Mouse (Mus musculus) neural tube, embryonic 12.5 days (tissue): ENCODE results near the gene Secisbp2. TPM values are rescaled to one million over a fixed set of nuclear protein-coding genes. Genes with fewer than 3 reads are reported as not detected.

Experiments used
- ATAC-seq: fragments of 200-750 bp; cut with Nextera tagmentation; 2 replicates; pipeline ENCODE4 v1.8.0; 2017; ENCODE audit warnings: low read depth, mild to moderate bottlenecking, moderate TSS enrichment, moderate library complexity; ENCODE audit not compliant: low FRiP score
- H3K27ac ChIP-seq: fragments of 300-500 bp; sonication (generic); 2 replicates; pipeline ENCODE4 v1.5.1; 2016
- H3K27me3 ChIP-seq: fragments of 300-500 bp; sonication (generic); replicated peaks from 2 replicates; pipeline ENCODE4 v1.6.1; 2016; ENCODE audit warnings: mild to moderate bottlenecking
- H3K36me3 ChIP-seq: fragments of 300-500 bp; sonication (generic); 2 replicates; pipeline ENCODE4 v1.6.1; 2016; ENCODE audit warnings: mild to moderate bottlenecking
- H3K4me1 ChIP-seq: fragments of 300-500 bp; sonication (generic); 2 replicates; pipeline ENCODE4 v1.6.1; 2016
- H3K4me2 ChIP-seq: fragments of 300-500 bp; sonication (generic); replicated peaks from 2 replicates; pipeline ENCODE4 v1.6.1; 2016; ENCODE audit warnings: mild to moderate bottlenecking
- H3K4me3 ChIP-seq: fragments of 300-500 bp; sonication (generic); 2 replicates; pipeline ENCODE4 v1.5.1; 2016
- H3K9ac ChIP-seq: fragments of 300-500 bp; sonication (generic); 2 replicates; pipeline ENCODE4 v1.6.1; 2016; ENCODE audit warnings: mild to moderate bottlenecking
- H3K9me3 ChIP-seq: fragments of 300-500 bp; sonication (generic); 2 replicates; pipeline ENCODE4 v1.6.1; 2016; ENCODE audit warnings: mild to moderate bottlenecking
- WGBS: fragments of 180-500 bp; shearing (Covaris S2); methylation state at CpG from one replicate; pipeline ENCODE4 v1.1.7; 2016; 5-methylcytosine and 5-hydroxymethylcytosine counted together
- polyA plus RNA-seq: library from polyadenylated mRNA; unstranded; fragments of >200 nt; fragmentation: Nextera tagmentation; extraction: Ambion mirVana; gene quantifications from 2 replicates; pipeline ENCODE4 v1.2.1, GENCODE M21; 2016

The Secisbp2 gene
- polyA plus RNA-seq, 1 experiment from 2014 or later, result 25.9 TPM

GRCm38 (mm10) chr13:51676641-51677040 is 25.1 kb downstream of the Secisbp2 start:
- no peaks in the 10 kb centered on the region for H3K9me3 ChIP-seq
- WGBS, result 85% methylated on average over 4 of the region's 4 CpGs
- H3K27ac ChIP-seq, result no peak overlapping the region
- H3K4me3 ChIP-seq, result no peak overlapping the region
- H3K4me1 ChIP-seq, result no peaks in the 10 kb centered on the region
- H3K9ac ChIP-seq, result no peak overlapping the region
- no peaks in the 10 kb centered on the region for H3K27me3 ChIP-seq
- peaks cover 89% of the 10 kb centered on the region for H3K36me3 ChIP-seq
- ATAC-seq, result no peak
- no peak overlapping the region for H3K4me2 ChIP-seq

DNA sequence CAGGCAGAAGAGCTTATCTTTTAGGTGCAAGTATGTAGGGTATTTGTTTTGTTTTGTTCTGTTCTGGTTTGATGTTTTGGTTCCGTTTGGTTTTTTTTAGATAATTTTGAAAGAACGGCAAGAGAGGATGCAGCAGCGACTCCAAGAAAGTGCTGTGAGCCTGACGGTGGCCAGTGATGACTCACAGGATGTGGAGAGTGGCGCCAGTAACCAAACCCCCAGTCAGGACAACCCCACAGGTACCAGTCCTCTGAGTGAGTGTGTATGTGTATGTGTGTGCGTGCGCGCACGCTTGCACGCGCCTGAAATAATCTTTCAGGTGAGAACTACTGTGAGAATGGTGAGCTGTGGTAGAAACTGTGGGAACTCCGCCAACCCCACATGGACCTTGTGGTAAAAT is 25.5 kb downstream of the Secisbp2 start:
- Histone ChIP-seq H3K4me1 (no peaks in the 10 kb centered on the region), H3K9ac (no peak overlapping the region), H3K4me3 (no peak overlapping the region), H3K27ac (no peak overlapping the region), H3K9me3 (no peaks in the 10 kb centered on the region), H3K36me3 (peaks cover 90% of the 10 kb centered on the region), H3K27me3 (no peaks in the 10 kb centered on the region), H3K4me2 (no peak overlapping the region)
- WGBS, result 96% methylated on average over 12 of the region's 12 CpGs
- no peak for ATAC-seq

DNA sequence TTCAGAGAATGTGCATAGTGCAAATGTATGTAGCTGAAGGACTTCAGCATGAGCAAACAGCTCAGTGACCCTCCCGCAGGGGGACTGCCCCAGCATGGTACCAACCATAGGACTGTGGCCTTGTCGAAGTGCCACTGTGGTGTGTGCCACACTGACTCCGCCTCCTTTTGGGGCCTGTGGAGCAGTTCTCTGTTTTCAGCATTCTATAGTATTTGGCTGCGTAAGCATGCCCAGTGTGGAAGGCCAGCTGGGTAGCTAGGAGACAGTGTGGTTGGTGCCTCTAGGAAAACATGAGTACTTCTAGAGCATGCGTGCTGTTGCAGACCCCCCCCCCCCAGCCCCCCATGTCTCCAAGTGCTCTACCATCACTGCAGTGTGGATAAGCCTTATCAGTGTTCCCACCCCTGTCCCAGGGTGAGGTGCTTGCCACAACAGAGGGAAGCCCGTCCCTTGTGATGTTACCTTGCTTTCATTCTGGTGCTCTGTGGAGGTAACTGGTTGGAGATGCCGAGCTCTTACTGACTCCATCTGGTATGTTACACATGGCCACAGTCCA is 26.2 kb downstream of the Secisbp2 start:
- Histone ChIP-seq H3K9ac (no peak overlapping the region), H3K4me3 (no peak overlapping the region), H3K27ac (no peak overlapping the region), H3K27me3 (no peaks in the 10 kb centered on the region), H3K4me1 (no peaks in the 10 kb centered on the region), H3K9me3 (no peaks in the 10 kb centered on the region), H3K4me2 (no peak overlapping the region), H3K36me3 (peaks cover 97% of the 10 kb centered on the region)
- 87% methylated on average over 7 of the region's 7 CpGs for WGBS
- no peak for ATAC-seq

- Histone ChIP-seq H3K4me1 (no peaks in the 10 kb centered on the region), H3K9me3 (no peaks in the 10 kb centered on the region), H3K27me3 (no peaks in the 10 kb centered on the region), H3K9ac (no peak overlapping the region), H3K4me3 (no peak overlapping the region), H3K36me3 (peaks cover 98% of the 10 kb centered on the region), H3K27ac (no peak overlapping the region), H3K4me2 (no peak overlapping the region)
- no peak for ATAC-seq
- WGBS, result 92% methylated on average over 6 of the region's 6 CpGs
Observed at GRCm38 (mm10) chr13:51678687-51679086, 27.2 kb downstream of the Secisbp2 start.

DNA sequence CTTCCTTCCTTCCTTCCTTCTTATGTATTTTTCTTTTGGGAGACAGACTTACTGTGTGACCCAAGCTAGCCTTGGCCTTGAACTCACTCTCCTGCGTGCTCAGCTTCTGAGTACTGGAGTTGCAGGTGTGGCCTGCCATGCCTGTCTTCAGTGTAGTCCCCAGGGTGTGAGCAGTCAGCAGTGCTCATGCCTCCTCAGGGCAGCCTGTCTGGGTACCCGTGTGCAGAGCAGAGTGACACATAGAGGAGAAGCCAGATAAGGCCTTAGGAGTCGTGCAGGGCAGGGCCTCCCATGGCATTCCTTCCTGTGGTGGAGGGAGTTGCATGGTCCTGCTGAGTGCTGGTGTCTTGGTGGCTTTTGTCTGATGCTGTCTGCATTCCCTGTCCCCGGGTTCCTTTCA is 27.8 kb downstream of the Secisbp2 start:
- H3K9ac ChIP-seq, result no peak overlapping the region
- WGBS, result 90% methylated on average over 4 of the region's 4 CpGs
- H3K27me3 ChIP-seq, result no peaks in the 10 kb centered on the region
- ATAC-seq, result no peak
- H3K4me2 ChIP-seq, result no peak overlapping the region
- no peak overlapping the region for H3K4me3 ChIP-seq
- H3K9me3 ChIP-seq, result no peaks in the 10 kb centered on the region
- no peak overlapping the region for H3K27ac ChIP-seq
- peaks cover 97% of the 10 kb centered on the region for H3K36me3 ChIP-seq
- H3K4me1 ChIP-seq, result no peaks in the 10 kb centered on the region

- Histone ChIP-seq H3K36me3 (peaks cover 97% of the 10 kb centered on the region), H3K27me3 (no peaks in the 10 kb centered on the region), H3K27ac (no peak overlapping the region), H3K4me2 (no peak overlapping the region), H3K9ac (no peak overlapping the region), H3K4me3 (no peak overlapping the region), H3K4me1 (no peaks in the 10 kb centered on the region), H3K9me3 (no peaks in the 10 kb centered on the region)
- WGBS, result 92% methylated on average over 5 of the region's 5 CpGs
- no peak for ATAC-seq
Observed at GRCm38 (mm10) chr13:51681076-51681475, 29.6 kb downstream of the Secisbp2 start.

GRCm38 (mm10) chr13:51681634-51682033 is 30.1 kb downstream of the Secisbp2 start:
- Histone ChIP-seq H3K4me3 (no peak overlapping the region), H3K27ac (no peak overlapping the region), H3K9me3 (no peaks in the 10 kb centered on the region), H3K27me3 (no peaks in the 10 kb centered on the region), H3K9ac (no peak overlapping the region), H3K4me1 (no peaks in the 10 kb centered on the region), H3K36me3 (peaks cover 96% of the 10 kb centered on the region), H3K4me2 (no peak overlapping the region)
- WGBS, result 88% methylated on average over 8 of the region's 8 CpGs
- ATAC-seq, result no peak

- Histone ChIP-seq H3K9ac (no peak overlapping the region), H3K36me3 (peaks cover 85% of the 10 kb centered on the region), H3K27me3 (no peaks in the 10 kb centered on the region), H3K4me1 (no peaks in the 10 kb centered on the region), H3K27ac (no peak overlapping the region), H3K9me3 (no peaks in the 10 kb centered on the region), H3K4me2 (no peak overlapping the region), H3K4me3 (no peak overlapping the region)
- no peak for ATAC-seq
- WGBS, result 94% methylated on average over 7 of the region's 7 CpGs
Observed at GRCm38 (mm10) chr13:51685290-51685966, 33.9 kb downstream of the Secisbp2 start.

DNA sequence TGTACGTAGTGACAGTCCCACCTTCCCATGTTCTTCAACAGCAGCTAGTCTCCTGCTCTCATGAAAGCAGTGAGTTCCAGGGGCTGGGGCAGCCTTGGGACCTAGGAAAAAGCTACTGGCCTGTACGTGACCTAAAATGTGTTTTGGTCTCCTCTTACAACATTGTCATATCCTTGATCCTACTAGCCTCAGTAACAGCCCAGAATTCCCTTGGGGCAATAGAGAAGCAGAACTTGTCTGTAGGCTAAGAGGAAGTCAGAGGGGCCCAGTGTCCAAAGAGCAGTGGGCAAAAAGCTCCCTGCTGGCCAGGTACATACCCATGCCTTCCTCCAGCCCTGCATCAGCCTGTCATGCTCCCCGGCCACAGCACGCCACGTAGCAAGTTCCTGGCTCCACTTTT is 35.5 kb downstream of the Secisbp2 start:
- no peak overlapping the region for H3K27ac ChIP-seq
- no peaks in the 10 kb centered on the region for H3K4me1 ChIP-seq
- no peaks in the 10 kb centered on the region for H3K9me3 ChIP-seq
- H3K27me3 ChIP-seq, result no peaks in the 10 kb centered on the region
- H3K9ac ChIP-seq, result no peak overlapping the region
- 95% methylated on average over 5 of the region's 5 CpGs for WGBS
- no peak overlapping the region for H3K4me3 ChIP-seq
- no peak for ATAC-seq
- H3K36me3 ChIP-seq, result peaks cover 72% of the 10 kb centered on the region
- no peak overlapping the region for H3K4me2 ChIP-seq

GRCm38 (mm10) chr13:51688688-51689087 is 37.2 kb downstream of the Secisbp2 start:
- H3K4me2 ChIP-seq, result no peak overlapping the region
- no peaks in the 10 kb centered on the region for H3K4me1 ChIP-seq
- H3K9me3 ChIP-seq, result no peaks in the 10 kb centered on the region
- no peak overlapping the region for H3K9ac ChIP-seq
- H3K27me3 ChIP-seq, result no peaks in the 10 kb centered on the region
- 60% methylated on average over 3 of the region's 3 CpGs for WGBS
- peaks cover 55% of the 10 kb centered on the region for H3K36me3 ChIP-seq
- no peak overlapping the region for H3K27ac ChIP-seq
- ATAC-seq, result no peak
- H3K4me3 ChIP-seq, result no peak overlapping the region

- no peaks in the 10 kb centered on the region for H3K4me1 ChIP-seq
- H3K27ac ChIP-seq, result no peak overlapping the region
- 0 out of 2 replicates have a peak, but pooled peaks cover 10% of the 10 kb centered on the region for H3K36me3 ChIP-seq
- no peaks in the 10 kb centered on the region for H3K9me3 ChIP-seq
- no peak for ATAC-seq
- H3K27me3 ChIP-seq, result no peaks in the 10 kb centered on the region
- no peak overlapping the region for H3K4me3 ChIP-seq
- H3K9ac ChIP-seq, result no peak overlapping the region
- no peak overlapping the region for H3K4me2 ChIP-seq
Observed at GRCm38 (mm10) chr13:51696481-51696880, 45.0 kb downstream of the Secisbp2 start.

GRCm38 (mm10) chr13:51697455-51697854 is 46.0 kb downstream of the Secisbp2 start:
- no peak overlapping the region for H3K27ac ChIP-seq
- H3K9ac ChIP-seq, result 0 out of 2 replicates have a peak overlapping the region, but pooled peaks have one; percentile 13
- no peaks in the 10 kb centered on the region for H3K27me3 ChIP-seq
- H3K4me3 ChIP-seq, result no peak overlapping the region
- H3K9me3 ChIP-seq, result no peaks in the 10 kb centered on the region
- peaks cover 11% of the 10 kb centered on the region; the same call in 1 of the 2 replicates for H3K36me3 ChIP-seq
- H3K4me2 ChIP-seq, result no peak overlapping the region
- no peak for ATAC-seq
- 85% methylated on average over 6 of the region's 6 CpGs for WGBS
- H3K4me1 ChIP-seq, result no peaks in the 10 kb centered on the region

DNA sequence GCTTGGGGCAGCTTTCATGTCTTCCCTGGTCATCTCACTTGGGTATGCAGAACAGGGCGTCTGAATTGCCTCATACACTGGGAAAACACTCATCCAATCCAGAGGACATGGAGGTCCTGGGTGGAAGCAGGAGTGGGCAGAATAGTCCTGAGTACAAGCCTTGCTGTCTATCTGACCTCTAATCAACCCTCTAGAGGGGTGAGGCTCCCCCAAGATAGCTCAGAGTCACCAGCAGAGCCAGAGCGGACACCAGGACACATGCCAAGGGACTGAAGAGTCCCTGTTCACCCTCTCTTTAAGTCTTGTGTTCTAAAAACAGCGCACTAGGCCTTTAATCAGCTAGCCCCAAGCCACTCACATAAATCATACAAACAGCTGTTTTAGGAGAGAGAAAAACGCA is 46.4 kb downstream of the Secisbp2 start:
- H3K27me3 ChIP-seq, result no peaks in the 10 kb centered on the region
- no peak for ATAC-seq
- 66% methylated on average over 4 of the region's 4 CpGs for WGBS
- peaks cover 11% of the 10 kb centered on the region; the same call in 1 of the 2 replicates for H3K36me3 ChIP-seq
- 0 out of 2 replicates have a peak overlapping the region, but pooled peaks have one; percentile 13 for H3K9ac ChIP-seq
- no peak overlapping the region for H3K4me3 ChIP-seq
- no peaks in the 10 kb centered on the region for H3K9me3 ChIP-seq
- no peaks in the 10 kb centered on the region for H3K4me1 ChIP-seq
- H3K4me2 ChIP-seq, result no peak overlapping the region
- H3K27ac ChIP-seq, result no peak overlapping the region
